Mouse (Mus musculus) cerebellum, adult 2 months (tissue): ENCODE results near the gene Stau1.

ENCODE experiments used
- CTCF ChIP-seq: fragments of 200-500 bp; IDR thresholded peaks from 2 replicates; pipeline ENCODE4 v1.5.1; 2011; ENCODE audit warnings: low read depth, mild to moderate bottlenecking, control low read depth, low read length, moderate library complexity, borderline replicate concordance; ENCODE audit not compliant: insufficient read depth
- POLR2A ChIP-seq: fragments of 200-500 bp; IDR thresholded peaks from 2 replicates; pipeline ENCODE4 v1.6.1; 2011; ENCODE audit warnings: low read length, control low read depth, borderline replicate concordance; ENCODE audit not compliant: insufficient read depth

- TF ChIP-seq POLR2A: no peak
- TF ChIP-seq CTCF: no peak
These were observed 4.2 kb downstream of the Stau1 start for GRCm38 (mm10) chr2:166991945-166992344.
